Mouse (Mus musculus) cerebellum, postnatal 36 days (tissue): ENCODE results near the gene Gap43.

Experiments
- DNase-seq, 2 experiments: peaks; one replicate each; pipeline ENCODE4 v3.0.0; 2021 to 2022; ENCODE audit warnings: mixed read lengths in 2 of 2

Gap43 gene

DNA sequence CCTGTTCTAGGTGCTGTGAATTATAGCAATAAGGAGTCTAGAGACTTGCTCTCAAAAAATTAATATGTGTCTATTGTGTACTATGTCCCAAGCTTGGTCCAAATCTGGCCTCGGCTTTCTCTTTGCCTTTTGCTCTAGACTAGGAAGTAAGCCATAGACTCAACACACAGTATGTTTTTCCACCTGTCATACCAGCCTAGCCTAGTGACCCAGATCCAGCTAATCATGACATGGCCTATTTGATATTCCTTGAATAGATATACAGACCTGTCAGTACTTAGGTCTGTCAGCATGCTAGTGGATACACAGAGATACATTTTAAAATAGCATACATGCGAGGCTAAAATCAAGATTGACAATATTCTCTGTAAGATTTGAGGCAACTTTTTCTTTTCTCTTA is 46.4 kb downstream of the Gap43 start:
- DNase-seq, result peak in 1 of 2 experiments; percentile 39

DNA sequence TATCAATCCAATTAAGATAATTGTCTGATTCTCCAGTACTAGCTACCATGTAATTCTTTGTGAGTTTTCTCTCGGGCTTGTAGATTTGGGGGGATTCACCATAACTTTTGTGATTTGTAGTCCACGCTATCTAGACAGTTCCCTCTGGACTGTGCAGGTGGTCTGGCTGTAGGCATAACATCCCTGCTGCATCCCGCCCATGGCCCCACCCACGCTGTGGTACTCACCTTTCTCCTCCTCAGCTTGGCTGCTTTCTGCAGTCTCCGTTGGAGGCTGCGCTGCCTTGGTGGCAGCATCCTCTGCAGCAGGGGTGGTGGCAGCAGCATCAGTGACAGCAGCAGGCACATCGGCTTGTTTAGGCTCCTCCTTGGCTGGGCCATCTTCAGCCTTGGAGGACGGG is 48.9 kb downstream of the Gap43 start:
- DNase-seq, result no peak

DNA sequence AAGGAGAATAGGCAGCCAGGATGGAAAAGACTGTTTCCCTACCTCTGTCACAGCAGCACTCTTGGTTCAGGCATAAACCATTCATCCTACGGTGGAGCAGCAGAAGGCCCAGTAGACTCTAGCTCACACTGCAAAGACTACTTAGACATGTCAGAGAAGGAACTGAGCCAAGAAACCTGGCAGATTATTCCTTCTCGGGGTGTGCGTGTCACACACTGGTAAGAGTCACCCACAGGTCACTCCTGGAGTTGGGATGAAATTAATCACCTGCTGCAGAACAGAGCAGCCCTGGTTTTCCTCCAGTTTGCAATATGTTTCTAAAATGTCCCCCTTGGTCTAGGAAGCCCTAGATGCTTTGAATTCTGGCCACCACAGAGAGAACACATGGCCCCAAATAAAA is 56.4 kb downstream of the Gap43 start:
- peak; percentile 15 to 45 for DNase-seq

GRCm38 (mm10) chr16:42277713-42278112 is 62.7 kb downstream of the Gap43 start:
- DNase-seq, result no peak

GRCm38 (mm10) chr16:42277268-42277667 is 63.2 kb downstream of the Gap43 start:
- no peak for DNase-seq

DNA sequence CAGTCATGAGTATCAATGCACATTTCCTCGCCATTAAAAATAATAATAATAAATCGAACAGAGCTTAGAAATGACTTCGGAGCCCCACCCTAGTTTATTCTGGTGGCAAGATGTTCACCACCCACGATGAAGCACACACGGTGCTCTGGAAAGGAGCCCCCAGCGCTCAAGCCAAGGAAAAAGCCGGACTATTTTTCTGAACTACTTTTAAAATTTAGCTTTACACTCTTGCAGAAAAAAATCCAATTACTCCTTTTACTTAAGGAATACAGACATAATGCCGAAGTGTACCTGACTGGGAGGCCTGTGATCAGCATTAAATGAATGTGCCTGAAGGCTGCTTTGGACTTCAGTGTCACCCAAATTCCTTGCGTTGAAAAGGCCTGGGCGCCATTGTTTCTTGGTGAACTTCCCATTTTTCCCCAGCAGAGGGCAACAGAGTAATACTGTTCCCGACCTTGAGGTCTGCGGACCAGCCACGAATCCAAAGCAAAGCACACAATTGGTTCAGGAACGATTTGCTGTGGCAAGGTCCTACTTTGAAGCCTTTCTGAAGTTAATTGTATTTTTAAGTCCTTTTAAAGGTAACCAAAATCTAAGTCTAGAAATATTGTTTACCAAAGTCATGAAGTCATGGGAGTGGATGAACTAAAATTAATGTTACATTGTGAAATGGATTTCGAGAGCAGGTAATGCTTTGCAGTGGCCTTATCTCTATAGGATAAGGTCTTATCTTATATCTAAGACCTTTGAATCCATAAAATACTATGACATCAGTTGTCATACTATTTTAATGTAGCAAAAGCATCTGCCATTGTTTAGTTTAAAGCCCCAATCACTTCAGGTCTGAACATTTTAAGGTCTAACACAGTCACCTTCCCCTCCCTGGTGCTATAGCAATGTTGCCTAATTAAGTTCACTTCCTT is 64.0 kb downstream of the Gap43 start:
- DNase-seq, result peak; percentile 76 to 89

DNA sequence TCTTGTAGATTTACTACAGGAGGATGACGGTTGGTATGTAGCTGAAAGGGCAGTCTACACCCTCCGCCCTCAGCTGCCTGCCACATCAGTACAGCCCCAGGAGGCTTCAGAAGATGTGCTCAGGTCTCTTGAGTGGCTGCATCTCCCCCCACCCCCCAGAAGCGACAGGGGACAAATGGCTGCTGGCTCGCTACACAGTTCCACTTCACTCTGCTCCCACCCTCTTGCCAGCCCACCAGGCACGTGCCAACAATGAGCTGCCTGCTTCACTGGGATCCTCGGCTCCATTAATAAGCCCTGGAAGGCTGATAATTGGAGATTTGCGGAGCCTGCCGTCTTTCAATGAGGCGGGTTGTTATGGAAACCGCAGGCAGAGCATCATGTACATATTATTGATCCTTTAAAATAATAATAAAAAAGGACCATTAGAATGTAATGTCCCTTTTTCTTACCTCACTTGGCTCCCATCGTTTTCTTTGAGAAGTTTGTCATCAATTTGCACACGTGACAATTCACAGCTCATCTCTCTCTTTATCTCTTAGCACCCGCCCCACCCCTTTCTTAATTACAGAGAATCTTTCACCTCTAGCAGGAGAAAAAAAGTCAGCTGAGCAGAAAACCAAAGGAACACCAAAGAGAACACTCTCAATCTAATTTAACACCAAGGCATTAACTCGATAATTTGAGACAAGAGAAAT is 64.8 kb downstream of the Gap43 start:
- no peak for DNase-seq

GRCm38 (mm10) chr16:42271213-42271612 is 69.2 kb downstream of the Gap43 start:
- DNase-seq, result no peak

DNA sequence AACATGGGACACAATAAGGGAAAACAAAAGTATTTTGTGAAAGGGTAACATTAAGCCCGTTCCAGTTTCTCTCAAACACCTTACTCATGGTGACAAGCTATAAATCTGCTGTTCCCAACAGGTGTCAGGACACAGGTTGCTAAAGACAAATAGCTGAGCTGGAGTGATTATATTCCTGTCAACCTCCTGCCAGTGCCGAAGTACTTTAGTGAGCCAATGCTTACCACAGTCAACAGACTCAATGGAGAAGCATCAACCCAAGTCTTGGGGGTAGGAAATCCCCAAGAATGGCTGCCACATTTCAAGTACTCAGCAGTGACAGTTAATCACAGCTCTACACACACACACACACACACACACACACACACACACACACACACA is 70.9 kb downstream of the Gap43 start:
- DNase-seq, result no peak

DNA sequence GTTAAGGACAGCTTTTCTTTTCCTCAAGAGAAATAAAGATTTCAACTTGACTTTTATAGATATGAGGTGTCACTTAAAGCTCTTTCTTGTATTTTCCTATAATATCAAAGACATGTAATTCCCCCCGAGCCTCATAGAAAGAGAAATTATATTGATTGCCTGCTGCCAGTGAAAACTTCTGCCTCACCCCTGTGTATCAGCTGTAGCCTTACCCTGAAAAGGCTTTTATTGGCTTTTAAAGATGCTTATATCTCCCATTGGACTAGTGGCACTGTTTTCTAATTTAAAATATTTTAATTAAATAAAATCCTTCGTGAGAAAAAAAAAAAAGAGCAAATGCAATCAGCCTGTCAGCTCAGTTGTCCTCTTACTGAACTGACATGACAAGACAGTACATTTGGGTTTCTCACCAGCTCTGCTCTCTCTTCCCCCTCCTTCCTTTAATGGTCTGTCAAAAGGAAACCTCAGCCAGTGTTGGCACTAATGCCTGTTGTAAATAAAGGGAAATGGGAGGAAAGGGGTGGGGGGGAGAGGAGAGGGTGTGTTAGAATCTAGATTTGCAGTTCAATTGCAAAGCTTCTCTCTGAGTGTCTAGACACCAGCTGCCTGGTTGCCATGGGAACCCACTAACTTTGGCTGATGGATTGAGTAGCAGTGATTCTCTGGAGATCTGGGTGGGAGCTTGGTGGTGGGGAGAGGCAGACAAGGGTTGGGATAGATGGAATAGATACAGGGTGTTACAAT is 71.4 kb downstream of the Gap43 start:
- DNase-seq, result no peak

DNA sequence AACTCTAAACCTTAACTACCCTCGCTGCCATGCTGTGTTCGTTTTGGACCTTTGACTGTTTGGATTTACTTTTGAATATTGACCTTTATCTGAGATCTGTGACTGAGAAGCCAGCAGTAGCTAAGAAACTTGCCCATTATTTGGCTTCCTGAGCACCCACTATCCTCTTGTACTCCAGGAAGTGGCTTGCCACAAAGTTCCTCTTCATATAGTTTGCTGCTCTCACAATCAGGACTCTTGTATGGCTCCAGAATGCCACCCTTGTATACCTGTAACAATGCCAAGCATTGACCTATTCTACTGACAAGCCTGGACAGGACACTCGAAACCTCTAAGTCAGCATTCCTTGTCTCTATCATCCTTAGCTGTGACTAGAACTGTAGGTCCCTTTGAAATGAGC is 75.3 kb downstream of the Gap43 start:
- DNase-seq, result no peak

- DNase-seq, result no peak
These were observed 77.4 kb downstream of the Gap43 start for GRCm38 (mm10) chr16:42262935-42263542.

DNA sequence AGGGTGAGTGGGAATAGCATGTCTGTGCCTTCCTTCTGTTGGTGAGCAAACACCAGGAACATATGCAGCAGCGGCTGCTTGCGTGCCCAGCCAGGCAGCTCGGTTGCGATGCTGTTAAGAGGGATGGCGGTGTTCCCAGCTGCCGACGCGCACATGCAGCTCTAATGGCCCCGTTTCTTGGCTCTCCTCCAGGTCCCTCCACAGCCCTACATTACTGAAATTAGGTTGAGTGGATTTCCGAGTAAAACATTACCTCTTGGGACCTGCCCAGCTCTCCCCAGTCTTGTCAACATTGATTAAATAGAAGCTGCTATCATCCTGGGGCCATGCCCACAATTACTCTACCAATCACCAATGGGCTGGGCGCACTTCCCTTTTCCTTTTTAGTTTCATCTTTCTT is 84.8 kb downstream of the Gap43 start:
- DNase-seq, result peak; percentile 53 to 56

- no peak for DNase-seq
These were observed 85.2 kb downstream of the Gap43 start for GRCm38 (mm10) chr16:42255222-42255621.

GRCm38 (mm10) chr16:42252252-42252651 is 88.2 kb downstream of the Gap43 start:
- no peak for DNase-seq

DNA sequence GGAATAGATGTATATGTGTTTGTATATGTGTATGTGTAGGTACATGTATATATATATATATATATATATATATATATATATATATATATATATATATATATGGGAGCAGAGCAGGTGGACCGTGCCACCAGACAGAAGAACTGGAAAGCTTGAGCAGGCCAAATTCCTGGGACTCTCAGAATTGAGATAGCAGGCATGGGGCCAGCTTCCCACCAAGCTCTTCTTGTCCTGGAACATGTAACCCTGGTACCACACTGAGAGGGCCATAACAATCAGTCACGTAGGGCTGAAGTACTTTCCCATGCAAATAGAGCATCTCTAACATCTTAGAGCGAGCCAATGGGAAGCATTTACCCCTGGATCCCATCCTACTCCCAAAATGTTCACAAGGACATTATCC is 96.3 kb downstream of the Gap43 start:
- DNase-seq, result peak; percentile 19 to 24

DNA sequence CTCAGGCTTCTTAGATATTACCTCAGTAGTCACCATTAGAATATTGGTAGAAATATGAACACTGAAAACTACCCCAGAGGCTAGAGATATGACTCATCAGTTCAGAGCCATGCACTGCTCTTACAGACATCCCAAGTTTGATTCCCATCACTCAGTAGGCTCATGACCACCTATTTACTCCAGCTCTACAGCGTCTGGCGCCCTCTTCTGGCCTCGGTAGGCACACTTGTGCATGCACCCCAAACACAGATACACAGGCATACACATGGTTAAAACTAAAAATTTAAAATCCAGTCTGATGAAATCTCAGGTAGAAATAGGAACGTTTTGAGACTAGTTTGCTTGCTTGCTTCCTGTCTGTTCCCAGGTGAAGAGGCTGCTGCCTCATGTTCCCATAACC is 109.1 kb downstream of the Gap43 start:
- DNase-seq, result no peak
